Mouse (Mus musculus) CH12.LX (cell line): ENCODE measurements around the gene Dhx37. TPM values are rescaled to one million over a fixed set of nuclear protein-coding genes. Genes with fewer than 3 reads are reported as not detected.

ENCODE experiments used
- DNase-seq: peaks from one replicate; pipeline ENCODE4 v3.0.0-alpha.2; 2013; ENCODE audit errors: extremely low read depth
- H3K27ac ChIP-seq: 2 replicates; pipeline ENCODE4 v1.5.1; 2012; ENCODE audit warnings: low read depth, mild to moderate bottlenecking, control low read depth, moderate library complexity; ENCODE audit not compliant: insufficient read depth
- H3K27me3 ChIP-seq: replicated peaks from 2 replicates; pipeline ENCODE3; 2012; ENCODE audit warnings: inconsistent platforms
- H3K36me3 ChIP-seq, 2 experiments: replicated peaks in 1 of 2; 2 replicates each; pipeline versions ENCODE3 to v1.6.1; 2012; ENCODE audit warnings: inconsistent platforms in 1 of 2, low read length in 1 of 2, mild to moderate bottlenecking in 1 of 2, mixed read lengths in 1 of 2, moderate library complexity in 1 of 2; ENCODE audit not compliant: control insufficient read depth in 1 of 2, insufficient read depth in 1 of 2
- H3K4me1 ChIP-seq, 2 experiments: 2 replicates each; pipeline ENCODE4 v1.6.1; 2012; ENCODE audit warnings: inconsistent platforms in 1 of 2, moderate library complexity in 1 of 2; ENCODE audit not compliant: insufficient read depth in 2 of 2, control insufficient read depth in 1 of 2
- H3K4me2 ChIP-seq: 2 replicates; pipeline ENCODE4 v1.6.1; 2012; ENCODE audit warnings: low read depth, mild to moderate bottlenecking, control low read depth; ENCODE audit not compliant: poor library complexity, insufficient read depth, severe bottlenecking
- H3K4me3 ChIP-seq, 3 experiments: fragments of 150-350 bp in 1 of 3; sonication (generic) in 1 of 3; replicated peaks in 1 of 3; 2 replicates each; pipeline versions ENCODE3 to v1.5.1; 2011 to 2012; ENCODE audit warnings: low read depth in 2 of 3, low read length in 2 of 3, mild to moderate bottlenecking in 2 of 3, moderate library complexity in 2 of 3, control low read depth in 1 of 3, improper control_type of control experiment in 1 of 3, inconsistent platforms in 1 of 3, mixed read lengths in 1 of 3; ENCODE audit not compliant: poor library complexity in 1 of 3
- H3K79me2 ChIP-seq: replicated peaks from 2 replicates; pipeline ENCODE4 v1.6.1; 2012; ENCODE audit warnings: mild to moderate bottlenecking, moderate library complexity; ENCODE audit not compliant: control insufficient read depth, poor library complexity, insufficient read depth, severe bottlenecking; ENCODE audit errors: extremely low read depth
- H3K9ac ChIP-seq: 2 replicates; pipeline ENCODE4 v1.6.1; 2012; ENCODE audit warnings: low read depth, mild to moderate bottlenecking, control low read depth, moderate library complexity; ENCODE audit not compliant: insufficient read depth
- H3K9me3 ChIP-seq: replicated peaks from 2 replicates; pipeline ENCODE3; 2012; ENCODE audit warnings: low read length, inconsistent platforms, mixed read lengths
- BHLHE40 ChIP-seq: IDR thresholded peaks from 2 replicates; pipeline ENCODE4 v1.6.1; 2011; ENCODE audit warnings: mild to moderate bottlenecking, low read depth, low read length, improper control_type of control experiment
- CHD1 ChIP-seq: IDR thresholded peaks from 2 replicates; pipeline ENCODE4 v1.6.1; 2012; ENCODE audit warnings: low read depth, low read length, improper control_type of control experiment, inconsistent platforms
- CHD2 ChIP-seq: IDR thresholded peaks from 2 replicates; pipeline ENCODE4 v1.6.1; 2011; ENCODE audit warnings: low read length, improper control_type of control experiment
- CTCF ChIP-seq, 2 experiments: IDR thresholded peaks in 1 of 2; conservative IDR thresholded peaks in 1 of 2; 2 replicates each; pipeline ENCODE4 v1.5.1; 2011 to 2012; ENCODE audit warnings: low read depth in 2 of 2, low read length in 2 of 2, improper control_type of control experiment in 1 of 2, inconsistent platforms in 1 of 2, mild to moderate bottlenecking in 1 of 2, moderate library complexity in 1 of 2
- E2F4 ChIP-seq: IDR thresholded peaks from 2 replicates; pipeline ENCODE4 v1.6.1; 2011; ENCODE audit warnings: low read depth, low read length, improper control_type of control experiment; ENCODE audit not compliant: insufficient replicate concordance
- ELF1 ChIP-seq: IDR thresholded peaks from 2 replicates; pipeline ENCODE4 v1.6.1; 2014; ENCODE audit warnings: low read depth, mild to moderate bottlenecking, inconsistent platforms, low read length, improper control_type of control experiment
- ETS1 ChIP-seq: conservative IDR thresholded peaks from 2 replicates; pipeline ENCODE4 v1.6.1; 2012; ENCODE audit warnings: low read depth, mild to moderate bottlenecking, inconsistent platforms, low read length, improper control_type of control experiment, moderate library complexity
- GABPA ChIP-seq: IDR thresholded peaks from 2 replicates; pipeline ENCODE4 v1.6.1; 2012; ENCODE audit warnings: low read depth, low read length, improper control_type of control experiment, inconsistent platforms; ENCODE audit not compliant: insufficient replicate concordance
- HCFC1 ChIP-seq: IDR thresholded peaks from 2 replicates; pipeline ENCODE4 v1.6.1; 2012; ENCODE audit warnings: low read depth, mild to moderate bottlenecking, inconsistent platforms, low read length, improper control_type of control experiment
- IRF4 ChIP-seq: IDR thresholded peaks from 2 replicates; pipeline ENCODE4 v1.6.1; 2014; ENCODE audit warnings: low read depth, mild to moderate bottlenecking, inconsistent platforms, low read length, improper control_type of control experiment
- JUN ChIP-seq: IDR thresholded peaks from 2 replicates; pipeline ENCODE4 v1.6.1; 2011; ENCODE audit warnings: low read depth, mild to moderate bottlenecking, low read length, improper control_type of control experiment, moderate library complexity; ENCODE audit not compliant: insufficient read depth
- JUND ChIP-seq: conservative IDR thresholded peaks from 2 replicates; pipeline ENCODE4 v1.6.1; 2011; ENCODE audit warnings: low read depth, low read length, improper control_type of control experiment
- KAT2A ChIP-seq: IDR thresholded peaks from 2 replicates; pipeline ENCODE4 v1.6.1; 2012; ENCODE audit warnings: low read length, improper control_type of control experiment, inconsistent platforms; ENCODE audit not compliant: insufficient replicate concordance
- MAFK ChIP-seq: IDR thresholded peaks from 2 replicates; pipeline ENCODE4 v1.6.1; 2011; ENCODE audit warnings: low read length, improper control_type of control experiment; ENCODE audit not compliant: insufficient replicate concordance
- MAX ChIP-seq: IDR thresholded peaks from 2 replicates; pipeline ENCODE4 v1.6.1; 2011; ENCODE audit warnings: low read length, improper control_type of control experiment
- MAZ ChIP-seq: IDR thresholded peaks from 2 replicates; pipeline ENCODE4 v1.6.1; 2012; ENCODE audit warnings: low read depth, mild to moderate bottlenecking, inconsistent platforms, low read length, improper control_type of control experiment, moderate library complexity
- MEF2A ChIP-seq: IDR thresholded peaks from 2 replicates; pipeline ENCODE4 v1.6.1; 2014; ENCODE audit warnings: low read depth, mild to moderate bottlenecking, inconsistent platforms, low read length, improper control_type of control experiment, borderline replicate concordance
- MXI1 ChIP-seq: IDR thresholded peaks from 2 replicates; pipeline ENCODE4 v1.6.1; 2011; ENCODE audit warnings: mild to moderate bottlenecking, low read depth, low read length, improper control_type of control experiment
- MYC ChIP-seq: IDR thresholded peaks from 2 replicates; pipeline ENCODE4 v1.6.1; 2011; ENCODE audit warnings: low read depth, mild to moderate bottlenecking, improper control_type of control experiment, low read length
- NELFE ChIP-seq: IDR thresholded peaks from 2 replicates; pipeline ENCODE4 v1.6.1; 2011; ENCODE audit warnings: low read depth, low read length, improper control_type of control experiment
- NRF1 ChIP-seq: IDR thresholded peaks from 2 replicates; pipeline ENCODE4 v1.6.1; 2014; ENCODE audit warnings: low read depth, mild to moderate bottlenecking, inconsistent platforms, low read length, improper control_type of control experiment, moderate library complexity
- PAX5 ChIP-seq: IDR thresholded peaks from 2 replicates; pipeline ENCODE4 v1.6.1; 2012; ENCODE audit warnings: low read length, inconsistent platforms, mixed read lengths
- POLR2A ChIP-seq: IDR thresholded peaks from 2 replicates; pipeline ENCODE4 v1.6.1; 2011; ENCODE audit warnings: low read depth, mild to moderate bottlenecking, improper control_type of control experiment, low read length
- POLR2AphosphoS2 ChIP-seq: IDR thresholded peaks from 2 replicates; pipeline ENCODE4 v1.6.1; 2011; ENCODE audit warnings: low read depth, low read length, improper control_type of control experiment
- RAD21 ChIP-seq: IDR thresholded peaks from 2 replicates; pipeline ENCODE4 v1.6.1; 2011; ENCODE audit warnings: low read depth, mild to moderate bottlenecking, low read length, improper control_type of control experiment, moderate library complexity
- RCOR1 ChIP-seq: conservative IDR thresholded peaks from 2 replicates; pipeline ENCODE4 v1.6.1; 2012; ENCODE audit warnings: low read depth, mild to moderate bottlenecking, inconsistent platforms, low read length, improper control_type of control experiment
- SIN3A ChIP-seq: IDR thresholded peaks from 2 replicates; pipeline ENCODE4 v1.6.1; 2012; ENCODE audit warnings: low read length, improper control_type of control experiment, inconsistent platforms
- SMC3 ChIP-seq: IDR thresholded peaks from 2 replicates; pipeline ENCODE4 v1.6.1; 2011; ENCODE audit warnings: low read depth, low read length, improper control_type of control experiment
- TCF12 ChIP-seq: IDR thresholded peaks from 2 replicates; pipeline ENCODE4 v1.6.1; 2014; ENCODE audit warnings: low read depth, mild to moderate bottlenecking, inconsistent platforms, low read length, improper control_type of control experiment
- UBTF ChIP-seq: IDR thresholded peaks from 2 replicates; pipeline ENCODE4 v1.6.1; 2012; ENCODE audit warnings: low read depth, mild to moderate bottlenecking, inconsistent platforms, low read length, improper control_type of control experiment, moderate library complexity
- USF2 ChIP-seq: conservative IDR thresholded peaks from 2 replicates; pipeline ENCODE4 v1.6.1; 2011; ENCODE audit warnings: low read depth, low read length, improper control_type of control experiment
- ZC3H11A ChIP-seq: IDR thresholded peaks from 2 replicates; pipeline ENCODE4 v1.6.1; 2012; ENCODE audit warnings: low read depth, mild to moderate bottlenecking, inconsistent platforms, low read length, improper control_type of control experiment
- ZKSCAN1 ChIP-seq: IDR thresholded peaks from 2 replicates; pipeline ENCODE4 v1.6.1; 2012; ENCODE audit warnings: low read depth, inconsistent platforms, low read length, improper control_type of control experiment, borderline replicate concordance
- ZMIZ1 ChIP-seq: IDR thresholded peaks from 2 replicates; pipeline ENCODE4 v1.6.1; 2012; ENCODE audit warnings: low read depth, mild to moderate bottlenecking, inconsistent platforms, low read length, improper control_type of control experiment
- ZNF384 ChIP-seq: IDR thresholded peaks from 2 replicates; pipeline ENCODE4 v1.6.1; 2012; ENCODE audit warnings: low read depth, low read length, improper control_type of control experiment, inconsistent platforms
- dilution Hi-C: fragments of 300-500 bp; cut with MboI; formaldehyde crosslinking; loops from 2 replicates; pipeline ENCODE4 v1.14.3; 2020; ENCODE audit warnings: low sequenced_read_pairs; ENCODE audit not compliant: extremely low pct_unique_long_range_greater_than_20kb, extremely low pct_ligation_motif_present
- in situ Hi-C: fragments of 300-500 bp; cut with MboI; formaldehyde crosslinking; loops from 3 replicates; pipeline ENCODE4 v1.14.3; 2019; ENCODE audit warnings: low sequenced_read_pairs, low pct_ligation_motif_present, low pct_unique_long_range_greater_than_20kb, mixed read lengths
- polyA plus RNA-seq: library from polyadenylated mRNA; unstranded; fragments of >175 nt; gene quantifications from 2 replicates; pipeline ENCODE4 v1.2.1, GENCODE M21; 2012; ENCODE audit warnings: low read depth; ENCODE audit not compliant: insufficient read length
- total RNA-seq, 2 experiments: library from RNA; depleted of rRNA; stranded (reverse); fragments of 300-350 nt in 1 of 2; fragments of >200 nt in 1 of 2; gene quantifications; 2 replicates each; pipeline ENCODE4 v1.2.3; 2012 to 2014

The Dhx37 gene
- total and polyA plus RNA-seq, 3 experiments: 21.0 to 36.9 (median 26.0) TPM

GRCm38 (mm10) chr5:125385215-125385940, 48.5 kb downstream of the Dhx37 start:
- Histone ChIP-seq H3K27ac (no peak overlapping the region), H3K4me3 (no peak overlapping the region), H3K79me2 (peaks cover 26% of the 10 kb centered on the region), H3K9ac (no peak overlapping the region), H3K27me3 (no peaks in the 10 kb centered on the region), H3K9me3 (no peaks in the 10 kb centered on the region), H3K4me1 (peaks cover 0 to 37% of the 10 kb centered on the region in 2 experiments; a peak in 3 of 4 replicates), H3K36me3 (peaks cover 28 to 29% of the 10 kb centered on the region in 2 experiments), H3K4me2 (peak overlapping the region; percentile 15; the same call in 1 of the 2 replicates)
- TF ChIP-seq TCF12 (no peak), SIN3A (no peak), CTCF (conservative IDR thresholded peaks at IDR 0.05 in 1 of 2, IDR thresholded peaks at IDR 0.05 in 1 of 2; ENCODE audit: low read depth in 2 of 2, low read length in 2 of 2) (peak in 1 of 2 experiments; percentile 37; a peak in 2 of 4 replicates), HCFC1 (no peak), MYC (0 out of 2 replicates have a peak, but pooled peaks have one; percentile 69), GABPA (no peak), ZKSCAN1 (no peak), SMC3 (no peak), E2F4 (no peak), MEF2A (no peak), ETS1 (no peak), ZNF384 (peak; percentile 34; the same call in 1 of the 2 replicates), JUN (no peak), POLR2A (no peak), JUND (no peak), BHLHE40 (no peak), ZC3H11A (no peak), RCOR1 (no peak), MAFK (no peak), ZMIZ1 (peak; percentile 56), CHD2 (peak; percentile 60; the same call in 1 of the 2 replicates), USF2 (no peak), MXI1 (no peak; the same call in 1 of the 2 replicates), NRF1 (no peak), KAT2A (no peak), POLR2AphosphoS2 (peak; percentile 95), ELF1 (no peak), UBTF (no peak), MAX (no peak), PAX5 (no peak), IRF4 (no peak), CHD1 (0 out of 2 replicates have a peak, but pooled peaks have one; percentile 24), RAD21 (no peak; the same call in 1 of the 2 replicates), MAZ (no peak), NELFE (no peak)
- in situ Hi-C loops (no loop called here), dilution Hi-C loops (no loop called here)
- no peak for DNase-seq
